Mouse (Mus musculus) gastrocnemius, adult 2 months (tissue): ENCODE data around the gene Esrra. TPM values are rescaled to one million over a fixed set of nuclear protein-coding genes. Genes with fewer than 3 reads are reported as not detected.

Experiments
- DNase-seq: peaks from one replicate; pipeline ENCODE4 v3.0.0; 2022
- H3K27ac ChIP-seq: fragments of 200-600 bp; 2 replicates; pipeline ENCODE4 v1.8.1; 2022; ENCODE audit warnings: mild to moderate bottlenecking
- H3K4me3 ChIP-seq: fragments of 200-600 bp; 2 replicates; pipeline ENCODE4 v1.8.1; 2022; ENCODE audit warnings: mild to moderate bottlenecking, moderate library complexity
- CTCF ChIP-seq: fragments of 200-600 bp; IDR thresholded peaks from 2 replicates; pipeline ENCODE4 v1.8.1; 2022; ENCODE audit warnings: antibody characterized with exemption, mild to moderate bottlenecking, moderate library complexity
- intact Hi-C: fragments of 180-260 bp; cut with DNase I; formaldehyde crosslinking; loops from one replicate; pipeline ENCODE4 v1.15.1; 2025
- long read RNA-seq, 2 experiments: library from polyadenylated mRNA; stranded (forward); transcript quantifications; one replicate each; pipeline ENCODE4 v2.0.0; 2021
- total RNA-seq, 2 experiments: library from RNA; stranded (reverse); gene quantifications; 2 replicates each; pipeline ENCODE4 v1.2.3; 2021

The Esrra gene
- total RNA-seq = 100 to 1,000 TPM in 1 of 2 experiments, 10 to 100 TPM in 1; 80.0 to 108 TPM
- long read RNA-seq, experiment 1, transcript Esrra-201 (7 exons, 2,242 nt) = major isoform, 50 of 516 reads
- long read RNA-seq, experiment 1, partial matches to known transcripts = 3 of 516 reads
- long read RNA-seq, experiment 1, other reads (novel, unspliced or antisense) = 463 of 516 reads
- long read RNA-seq, experiment 2, transcript Esrra-201 (7 exons, 2,242 nt) = major isoform, 34 of 669 reads
- long read RNA-seq, experiment 2, partial matches to known transcripts = 7 of 669 reads
- long read RNA-seq, experiment 2, other reads (novel, unspliced or antisense) = 628 of 669 reads

DNA sequence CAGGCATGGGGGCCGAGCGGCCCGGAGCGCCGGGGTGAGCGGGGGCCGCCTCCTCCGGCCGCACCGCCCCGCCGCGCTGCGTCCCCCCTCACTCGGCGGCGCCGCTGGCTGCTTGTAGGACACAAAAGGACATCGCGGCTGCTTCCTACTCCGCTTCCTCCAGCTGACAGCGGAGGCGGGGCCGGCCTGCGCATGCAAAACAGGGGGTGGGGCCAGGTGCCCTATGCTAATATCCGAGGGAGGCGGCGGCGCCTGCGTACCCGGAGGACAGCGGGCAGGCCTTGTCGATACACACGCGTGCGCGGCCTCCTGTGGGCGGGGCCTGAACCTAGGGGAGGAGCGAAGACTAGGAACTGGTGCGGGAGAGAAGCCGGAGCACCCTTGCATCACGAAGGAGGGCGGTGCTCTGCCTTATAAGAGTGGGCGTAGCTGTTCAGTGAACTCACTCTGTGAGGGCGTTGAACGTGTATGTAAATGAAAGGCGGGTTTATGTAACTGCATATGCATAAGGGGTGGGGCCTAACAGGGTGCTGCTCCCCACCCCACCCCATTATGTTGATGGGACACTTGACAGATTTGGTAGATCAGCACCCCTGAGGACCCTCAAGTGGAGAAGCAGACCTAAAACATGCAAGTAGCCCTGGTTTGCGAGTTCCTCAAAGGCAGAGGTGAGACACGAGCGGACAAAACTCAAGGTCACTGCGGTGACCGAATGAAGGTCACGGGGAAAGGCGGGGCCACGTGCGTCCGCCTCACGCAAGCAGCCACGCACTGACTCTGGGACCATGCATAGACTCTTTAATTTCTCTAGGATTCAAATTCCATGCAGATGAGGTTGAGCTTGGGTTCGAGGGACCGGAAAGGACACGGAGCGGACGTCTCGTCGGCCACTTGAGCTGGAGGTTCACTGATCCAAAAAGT is at the start of gene Esrra:
Esrra (minus strand) TSS at position 167 of the 921 bp plus-strand sequence.
- peak within 1 kb of the TSS; percentile 88 for H3K4me3 ChIP-seq
- peak within 1 kb of the TSS; percentile 91 for H3K27ac ChIP-seq
- intact Hi-C loops = no loop called here
- TF ChIP-seq CTCF = no peak
- peak; percentile 100 for DNase-seq

DNA sequence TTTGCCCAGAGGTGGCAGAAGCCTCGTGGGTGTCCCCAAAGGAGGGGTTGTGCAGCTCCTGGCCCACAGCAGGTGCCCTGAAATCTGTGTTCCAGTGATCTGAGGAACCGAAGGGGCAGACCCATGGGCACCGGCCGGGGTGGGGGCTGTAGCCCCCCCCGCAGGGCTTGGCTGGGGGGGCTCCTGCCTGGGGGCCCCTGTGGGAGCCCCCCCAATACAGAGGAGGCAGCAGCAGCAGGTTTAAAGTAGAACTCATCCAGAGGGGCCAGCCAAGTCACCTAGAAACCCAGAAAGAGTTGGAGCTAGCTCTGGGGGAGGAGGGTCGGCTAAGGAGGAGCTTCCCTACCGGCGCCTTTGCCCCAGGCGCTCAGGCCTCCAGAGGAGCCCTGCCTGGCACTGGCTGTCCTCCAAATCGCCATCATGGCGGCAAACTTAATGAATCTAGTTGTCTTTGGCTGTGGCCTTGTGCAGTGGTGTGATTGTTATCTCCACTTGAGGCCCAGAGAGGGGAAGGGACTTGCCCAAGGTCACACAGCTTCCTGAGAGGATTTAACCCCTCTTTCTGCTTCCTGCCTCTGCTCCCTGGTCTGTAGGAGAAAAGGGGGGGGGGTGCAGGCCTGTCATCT is 49.0 kb upstream of the Esrra start:
- TF ChIP-seq CTCF = no peak
- intact Hi-C loops = no loop called here
- no peak for DNase-seq
- no peak overlapping the region for H3K4me3 ChIP-seq
- peak overlapping the region; percentile 13; the same call in 1 of the 2 replicates for H3K27ac ChIP-seq

- intact Hi-C loops = loop anchor here (2.0 kb wide), 2 partner anchors 17 to 45 kb away; partner anchors contain the start of gene Catsperz
- Histone ChIP-seq H3K27ac (peak overlapping the region; percentile 93), H3K4me3 (peak overlapping the region; percentile 98)
- peak; percentile 88 for TF ChIP-seq CTCF
- DNase-seq = peak; percentile 91
These were observed 48.2 kb upstream of the Esrra start for GRCm38 (mm10) chr19:6969665-6970381.

DNA sequence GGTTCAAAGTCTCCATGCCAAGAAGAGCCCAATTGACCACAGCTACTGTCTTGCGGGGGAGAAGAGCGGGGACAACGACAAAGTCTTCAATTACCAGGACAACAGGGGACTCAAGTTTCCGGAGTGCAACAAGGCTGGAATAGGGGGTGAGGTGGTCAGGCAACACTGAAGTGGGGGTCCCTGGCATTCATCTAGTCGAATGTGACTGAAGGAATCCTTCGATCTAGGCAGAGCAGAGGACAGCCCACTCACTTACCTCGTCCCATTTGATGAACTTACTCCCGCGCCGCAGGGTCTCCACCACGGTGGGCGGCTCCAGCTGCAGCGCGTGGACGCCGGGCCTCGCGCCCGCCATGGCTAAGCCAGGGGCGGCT is 47.7 kb upstream of the Esrra start:
- DNase-seq = no peak
- Histone ChIP-seq H3K4me3 (peak overlapping the region; percentile 98), H3K27ac (peak overlapping the region; percentile 93)
- TF ChIP-seq CTCF = no peak
- intact Hi-C loops = loop anchor here (2.0 kb wide), 2 partner anchors 16 to 44 kb away; partner anchors contain the start of gene Catsperz

- no peak for DNase-seq
- TF ChIP-seq CTCF = no peak
- peak overlapping the region; percentile 93 for H3K27ac ChIP-seq
- intact Hi-C loops = loop anchor here (2.0 kb wide), 2 partner anchors 16 to 44 kb away; partner anchors contain the start of gene Catsperz
- H3K4me3 ChIP-seq = peak overlapping the region; percentile 98
These were observed 47.1 kb upstream of the Esrra start for GRCm38 (mm10) chr19:6968491-6969271.

- no peak for TF ChIP-seq CTCF
- Histone ChIP-seq H3K4me3 (no peak overlapping the region), H3K27ac (no peak overlapping the region)
- no peak for DNase-seq
- intact Hi-C loops = no loop called here
These were observed 34.8 kb upstream of the Esrra start for GRCm38 (mm10) chr19:6956461-6956860.

DNA sequence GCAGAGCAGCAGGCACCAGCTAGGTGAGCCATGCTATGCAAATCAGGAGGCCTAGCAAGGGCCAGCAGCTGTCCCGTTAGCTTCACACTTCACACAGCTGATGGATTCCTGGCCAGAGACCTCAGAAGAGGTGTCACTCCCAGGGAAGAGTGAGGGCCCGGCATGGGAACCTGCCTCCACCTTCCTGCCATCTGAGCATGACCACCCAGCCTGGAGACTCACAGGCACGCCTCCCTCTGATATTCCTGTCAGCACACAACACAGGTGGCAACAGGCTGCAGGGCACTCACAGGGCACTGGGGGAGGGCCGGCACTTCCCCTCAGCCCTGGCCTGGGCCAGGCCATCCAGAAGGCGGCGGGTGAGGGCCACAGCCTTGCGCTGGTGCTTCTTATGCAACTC is 33.8 kb upstream of the Esrra start:
- TF ChIP-seq CTCF = no peak
- DNase-seq = peak; percentile 22
- intact Hi-C loops = no loop called here
- Histone ChIP-seq H3K27ac (no peak overlapping the region), H3K4me3 (no peak overlapping the region)

DNA sequence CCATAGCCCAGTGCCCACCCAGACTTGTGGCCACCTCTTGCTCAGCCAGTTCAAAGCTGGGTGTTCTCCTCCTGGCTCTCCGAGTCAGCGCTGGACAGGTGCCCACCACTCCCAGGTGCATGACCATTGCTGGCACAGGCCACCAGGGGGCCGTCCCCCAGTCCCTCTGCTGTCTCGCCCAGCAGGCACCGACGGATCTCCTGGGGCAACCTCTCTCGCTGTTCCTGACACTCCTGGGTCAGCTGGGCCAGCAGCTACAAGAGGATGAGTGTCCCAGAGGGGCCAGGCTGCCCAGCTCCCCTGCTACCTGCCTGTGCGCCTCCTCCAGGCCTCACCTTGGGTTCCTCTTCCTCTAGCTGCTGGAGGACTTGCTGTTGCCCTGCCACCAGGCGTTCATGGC is 32.4 kb upstream of the Esrra start:
- peak overlapping the region; percentile 100 for H3K27ac ChIP-seq
- DNase-seq = peak; percentile 61
- TF ChIP-seq CTCF = peak; percentile 38
- intact Hi-C loops = no loop called here
- no peak overlapping the region for H3K4me3 ChIP-seq

- intact Hi-C loops = loop anchor here (2.0 kb wide), 1 partner anchor 16 kb away; no protein-coding TSS in a partner anchor
- TF ChIP-seq CTCF = no peak
- Histone ChIP-seq H3K4me3 (peak overlapping the region; percentile 82), H3K27ac (peak overlapping the region; percentile 100)
- DNase-seq = peak; percentile 65
These were observed 31.1 kb upstream of the Esrra start for GRCm38 (mm10) chr19:6952712-6953037.

GRCm38 (mm10) chr19:6951994-6952711 is 30.5 kb upstream of the Esrra start:
- peak overlapping the region; percentile 100 for H3K27ac ChIP-seq
- DNase-seq = peak; percentile 93
- intact Hi-C loops = loop anchor here (1.0 to 2.0 kb wide), 2 partner anchors 10 to 17 kb away; partner anchors contain the start of gene Gpr137
- no peak for TF ChIP-seq CTCF
- H3K4me3 ChIP-seq = peak overlapping the region; percentile 82
